Mouse (Mus musculus) thymus, postnatal 36 days (tissue): ENCODE measurements at regions not wholly inside any gene's neighbourhood (a gene's known extent, or its start where the extent isn't known, plus 50 kb on each side); places are given as distances from the start of the nearest gene placed in this dataset.
"Not testable (repeated sequence)": the region's sequence is repeated elsewhere in the genome, so short reads cannot be mapped to it uniquely, and the experiment has no call there.

ENCODE experiments used
- DNase-seq, 2 experiments: peaks; one replicate each; pipeline ENCODE4 v3.0.0; 2022; ENCODE audit warnings: mixed read lengths in 2 of 2

GRCm38 (mm10) chr10:43674749-43675148, 96.7 kb downstream of the Cd24a start:
- DNase-seq, result no peak

DNA sequence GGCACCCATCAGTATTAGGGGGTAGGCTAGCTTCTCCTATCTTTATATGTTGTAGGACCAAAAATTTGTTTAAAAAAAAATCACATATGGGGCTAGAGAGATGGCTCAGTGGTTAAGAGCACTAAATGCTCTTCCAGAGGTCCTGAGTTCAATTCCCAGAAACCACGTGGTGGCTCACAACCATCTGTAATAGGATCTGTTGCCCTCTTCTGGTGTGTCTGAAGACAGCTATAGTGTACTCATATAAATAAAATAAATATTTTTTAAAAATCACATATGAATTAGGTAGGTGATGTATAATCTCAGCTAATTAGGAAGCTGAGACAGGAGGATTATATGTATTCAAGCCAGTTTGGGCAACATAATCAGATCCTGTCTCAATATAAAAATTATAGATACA, 97.4 kb downstream of the Cd24a start:
- DNase-seq, result not testable (repeated sequence)

DNA sequence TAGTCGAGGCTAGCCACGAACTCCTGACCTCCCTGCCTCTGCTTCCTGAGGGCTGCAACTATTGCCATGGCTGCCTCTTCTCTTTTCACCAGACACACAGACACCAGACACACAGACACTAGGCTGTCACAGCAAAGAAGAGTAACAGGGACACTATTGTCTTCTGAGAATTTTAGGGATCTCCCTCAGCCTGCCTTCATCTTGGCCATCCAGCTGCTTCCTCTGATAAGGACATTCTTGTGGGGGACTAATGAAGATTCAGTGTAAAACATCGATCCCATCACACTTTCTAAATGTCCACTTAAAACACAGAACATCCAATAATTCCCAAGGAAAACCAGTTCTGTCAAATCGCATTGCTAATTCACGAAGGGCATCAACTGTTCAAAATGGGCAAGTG, 98.2 kb downstream of the Cd24a start:
- no peak for DNase-seq

- no peak for DNase-seq
Measured at GRCm38 (mm10) chr10:43684247-43685033, 106.4 kb downstream of the Cd24a start.

DNA sequence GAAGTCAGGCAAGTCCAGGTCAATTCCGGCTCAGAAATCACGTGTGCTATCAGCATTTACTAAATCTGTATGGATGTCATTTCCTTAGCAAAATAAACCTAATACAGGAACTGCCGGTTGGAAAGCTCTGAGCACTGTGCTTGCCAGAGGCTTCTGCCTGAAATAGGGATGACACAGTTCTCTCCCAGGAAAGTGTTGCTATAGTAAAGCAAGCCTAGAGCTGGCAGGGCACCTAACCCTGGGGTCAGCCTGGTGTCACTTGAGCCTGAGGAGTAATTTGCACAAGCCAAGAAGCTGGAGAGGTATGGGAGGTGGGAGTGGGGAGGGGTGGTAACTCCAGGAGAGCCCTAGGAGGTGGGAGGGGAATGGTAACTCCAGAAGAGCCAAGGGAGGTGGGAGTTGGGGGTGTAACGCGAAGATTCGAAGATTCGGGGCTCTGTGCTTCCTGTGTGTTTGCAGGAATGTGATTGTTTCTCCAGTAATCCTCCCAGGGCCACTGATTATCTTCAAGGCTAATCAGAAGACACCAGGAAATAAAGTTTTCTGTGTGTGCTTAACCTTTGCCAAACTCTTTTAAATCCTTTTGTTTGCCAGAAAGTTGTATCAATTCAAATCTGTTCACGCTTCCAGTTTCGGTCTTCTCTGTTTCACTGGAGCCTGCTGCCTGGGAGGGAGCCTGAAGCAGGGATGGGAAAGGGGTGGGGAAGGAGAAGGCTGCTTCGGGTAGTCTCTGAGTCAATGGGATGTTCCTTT, 111.3 kb downstream of the Cd24a start:
- no peak for DNase-seq

DNA sequence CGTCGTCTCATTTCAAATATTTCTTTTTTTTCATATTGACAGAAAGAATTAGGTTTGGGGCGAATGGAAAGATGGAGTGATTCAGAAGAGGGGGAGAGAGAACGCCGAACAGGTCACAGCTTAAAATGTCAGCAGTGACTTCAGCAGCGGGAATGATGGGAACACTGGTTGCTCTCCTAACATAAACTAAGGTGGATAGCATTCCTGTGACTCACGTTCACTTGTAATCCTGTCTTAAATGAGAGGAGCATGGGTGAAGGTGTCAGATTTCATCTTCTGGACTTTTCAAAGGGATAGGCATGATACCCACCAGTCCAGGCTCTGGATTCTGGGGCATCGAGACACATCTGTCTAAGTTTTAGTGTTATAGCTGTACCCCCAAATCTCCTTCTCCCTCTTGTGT, 111.8 kb downstream of the Cd24a start:
- no peak for DNase-seq

GRCm38 (mm10) chr10:43693974-43694373, 115.9 kb downstream of the Cd24a start:
- no peak for DNase-seq

GRCm38 (mm10) chr10:43694508-43694907, 116.4 kb downstream of the Cd24a start:
- no peak for DNase-seq

DNA sequence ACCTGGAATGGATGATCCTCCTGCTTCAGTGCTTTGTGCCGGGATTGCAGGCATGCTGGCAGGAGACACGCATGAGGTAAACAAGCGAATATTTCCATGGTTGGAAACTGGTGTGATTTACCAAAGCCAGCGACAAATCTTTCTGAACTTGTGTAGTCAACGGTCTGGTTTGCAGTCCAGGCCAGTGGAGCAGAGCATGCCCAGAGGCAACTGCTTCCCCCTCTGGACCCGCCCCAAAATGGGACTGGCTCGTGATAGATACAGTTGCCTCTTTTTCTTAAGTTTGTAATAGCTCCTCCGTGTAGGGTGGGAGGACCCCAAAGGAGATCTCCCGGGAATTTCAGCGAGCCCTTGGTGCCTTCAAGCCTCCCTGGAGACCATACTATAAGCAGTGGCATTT, 117.4 kb downstream of the Cd24a start:
- no peak for DNase-seq

DNA sequence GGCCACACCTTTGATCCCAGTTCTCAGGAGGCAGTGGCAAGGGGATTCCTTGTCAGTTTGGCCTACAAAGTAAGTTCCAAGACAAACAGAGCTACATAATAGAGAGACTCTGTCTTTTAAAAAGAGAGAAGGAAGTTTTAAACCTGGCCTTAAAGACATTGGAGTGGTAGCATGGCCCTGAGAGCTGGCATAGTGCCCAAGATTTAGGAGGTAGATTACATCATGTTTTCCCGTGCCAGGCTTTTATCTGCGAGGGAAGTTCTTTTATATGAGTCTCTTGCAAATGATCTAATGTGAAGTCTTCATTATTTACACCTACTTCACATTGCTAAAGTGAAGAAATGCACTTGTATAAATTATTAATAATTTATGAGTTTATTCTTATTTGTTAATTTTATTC, 119.8 kb downstream of the Cd24a start:
- no peak for DNase-seq

- no peak for DNase-seq
Measured at GRCm38 (mm10) chr10:43700371-43701289, 122.5 kb downstream of the Cd24a start.

DNA sequence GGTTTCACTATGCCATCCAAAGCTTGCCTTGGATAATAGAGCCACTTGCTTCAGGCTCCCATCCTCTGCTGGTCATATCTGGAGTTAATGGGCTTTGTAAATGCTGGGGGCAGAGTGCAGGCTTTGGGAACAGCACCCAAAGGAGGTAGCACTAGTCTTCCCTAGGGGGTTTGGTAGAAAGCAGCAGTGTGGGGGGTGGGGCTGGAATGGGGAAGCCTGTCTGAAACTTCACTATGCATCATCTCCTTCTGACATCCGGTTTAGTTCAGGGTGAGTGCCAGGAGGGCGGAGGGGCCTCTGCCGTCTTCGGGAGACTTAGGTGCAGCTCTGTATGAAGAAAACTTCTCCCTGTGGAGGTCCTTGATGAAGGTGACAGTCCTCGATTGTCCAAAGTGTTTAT, 124.8 kb downstream of the Cd24a start:
- peak in 1 of 2 experiments; percentile 24 for DNase-seq

DNA sequence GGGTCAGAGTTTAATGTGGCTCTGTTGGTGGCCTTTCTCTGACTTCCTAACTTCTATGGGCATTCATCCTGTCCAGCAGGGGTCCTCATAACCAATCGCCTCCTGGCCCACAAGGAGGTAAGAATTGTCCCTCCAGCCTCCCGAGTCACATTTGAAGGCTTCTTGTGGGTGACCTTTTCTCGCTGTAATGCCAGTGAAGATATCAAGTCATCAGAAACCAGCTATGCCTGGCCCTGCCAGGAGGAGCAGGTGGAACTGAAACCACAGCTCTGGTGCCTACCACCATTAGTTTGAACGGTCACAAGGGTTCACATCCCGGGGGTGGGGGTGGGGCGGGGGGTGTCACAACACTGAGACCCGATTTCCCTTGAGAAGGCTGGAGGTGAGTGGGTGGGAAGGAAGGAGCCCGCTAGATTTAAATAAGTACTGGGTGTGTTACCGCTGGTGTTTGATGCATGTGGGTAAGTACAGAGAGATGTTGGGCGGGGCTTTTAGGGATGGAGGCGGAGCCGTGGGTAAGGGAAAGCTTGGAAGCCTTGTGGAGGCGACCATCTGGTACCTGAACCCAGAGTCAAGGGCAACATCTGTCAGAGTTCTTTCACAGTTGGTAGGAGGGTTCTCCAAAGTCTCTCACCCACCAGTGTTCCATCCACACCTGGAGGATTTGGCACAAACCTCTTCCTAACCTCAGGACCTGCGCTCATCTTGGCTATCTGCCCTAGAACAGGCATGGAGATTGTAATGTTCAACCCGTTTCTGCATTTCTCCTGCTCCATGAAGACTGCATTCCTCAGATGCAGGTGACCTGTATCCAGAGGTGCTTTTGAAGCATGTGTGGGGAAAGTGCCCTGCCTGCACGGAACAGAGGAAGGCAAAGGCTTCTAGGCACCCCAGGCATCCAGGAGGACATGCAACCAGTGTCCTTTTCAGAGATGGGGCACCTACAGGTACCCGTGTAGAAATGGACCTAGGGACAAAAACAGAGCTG, 128.2 kb downstream of the Cd24a start:
- peak; percentile 57 to 66 for DNase-seq

GRCm38 (mm10) chr10:43707011-43707410, 128.9 kb downstream of the Cd24a start:
- no peak for DNase-seq

DNA sequence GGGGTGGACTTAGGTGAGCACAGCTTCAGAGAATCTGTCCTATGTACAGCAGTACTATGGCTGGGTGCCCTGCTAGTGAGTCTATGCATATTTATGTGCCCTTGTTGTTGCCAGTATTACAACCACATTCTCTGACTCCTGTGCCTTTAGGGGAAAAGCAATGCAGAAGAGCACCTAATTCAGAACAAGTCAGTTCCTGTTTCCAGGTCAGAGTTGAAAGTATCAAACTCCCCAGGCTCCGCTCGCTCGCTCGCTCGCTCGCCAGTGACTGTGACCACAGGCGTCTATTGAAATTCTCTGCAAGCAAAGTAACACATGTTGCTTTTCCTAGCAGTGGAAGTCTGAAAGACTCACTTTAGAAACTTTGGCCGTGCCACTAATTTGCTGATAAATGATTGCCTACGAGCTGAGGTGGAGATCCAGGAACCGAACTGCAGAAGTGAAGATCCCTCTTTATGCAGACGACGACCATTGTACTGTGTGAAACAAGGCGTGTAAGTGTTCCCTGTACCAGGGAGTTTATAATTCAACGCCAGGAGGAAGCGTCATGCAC, 129.8 kb downstream of the Cd24a start:
- DNase-seq, result no peak

GRCm38 (mm10) chr10:43709278-43710033, 131.4 kb downstream of the Cd24a start:
- no peak for DNase-seq

DNA sequence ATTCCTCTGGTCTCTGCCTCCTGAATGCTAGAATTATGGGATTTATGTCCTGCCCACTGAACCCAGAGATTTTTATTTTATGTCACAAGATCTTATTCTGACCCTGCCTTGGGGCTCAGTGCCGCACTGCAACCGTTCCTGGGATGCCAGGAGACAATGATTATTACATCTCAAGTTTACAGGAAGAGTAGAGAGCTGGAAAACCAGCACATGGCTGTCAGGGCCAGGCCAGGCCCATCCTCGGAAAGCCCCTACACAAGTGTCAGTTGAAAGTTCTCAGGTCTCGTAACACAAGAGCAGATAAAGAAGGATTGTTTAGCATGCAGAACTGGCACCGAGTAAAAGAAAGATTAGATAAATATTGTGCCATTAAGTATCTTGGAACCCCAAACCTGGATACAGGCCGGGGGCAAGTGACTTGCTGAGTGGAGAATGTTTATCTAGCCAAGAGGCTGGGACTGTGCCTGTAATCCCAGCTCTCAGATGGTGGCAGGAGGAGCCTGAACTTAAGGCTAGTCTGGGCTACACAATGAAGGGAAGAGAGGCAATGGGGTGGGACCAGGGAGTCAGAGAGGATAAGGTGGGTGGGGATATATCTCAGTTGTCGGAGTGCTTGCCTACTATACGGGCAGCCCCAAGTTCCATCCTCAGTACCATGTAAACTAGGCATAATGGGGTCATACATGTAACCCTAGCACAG, 132.3 kb downstream of the Cd24a start:
- DNase-seq, result no peak

DNA sequence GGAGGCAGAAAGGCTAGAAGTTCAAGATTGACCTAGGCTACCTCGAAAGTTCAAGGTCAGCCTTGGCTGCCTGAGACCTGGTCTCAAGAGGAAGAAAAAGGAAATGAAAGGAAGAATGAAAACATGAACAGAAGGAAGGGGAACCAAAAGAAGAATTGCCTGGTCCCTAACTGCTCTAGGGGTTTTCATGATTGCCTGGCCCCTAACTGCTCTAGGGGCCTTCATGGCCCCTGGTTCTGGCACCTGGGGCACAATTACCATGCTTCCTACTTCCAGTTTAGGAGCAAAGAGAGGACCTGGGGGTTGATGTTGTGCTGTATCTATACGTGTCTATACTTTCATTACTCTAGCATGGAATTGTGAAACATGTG, 132.8 kb downstream of the Cd24a start:
- DNase-seq, result no peak

GRCm38 (mm10) chr10:43712657-43713056, 134.6 kb downstream of the Cd24a start:
- DNase-seq, result no peak

GRCm38 (mm10) chr10:43718768-43719167, 140.7 kb downstream of the Cd24a start:
- DNase-seq, result no peak
